Mouse (Mus musculus) cortical plate, adult 2 months (tissue): ENCODE data around the gene Gucd1. TPM values are rescaled to one million over a fixed set of nuclear protein-coding genes. Genes with fewer than 3 reads are reported as not detected.

ENCODE experiments used
- H3K27ac ChIP-seq: fragments of 200-500 bp; 2 replicates; pipeline ENCODE4 v1.5.1; 2012; ENCODE audit warnings: low read length, control low read depth, inconsistent platforms; ENCODE audit not compliant: insufficient read depth
- H3K4me1 ChIP-seq: fragments of 200-500 bp; 2 replicates; pipeline ENCODE4 v1.6.1; 2011; ENCODE audit warnings: low read length; ENCODE audit not compliant: control insufficient read depth, insufficient read depth
- H3K4me3 ChIP-seq: fragments of 200-500 bp; 2 replicates; pipeline ENCODE4 v1.5.1; 2011; ENCODE audit warnings: mild to moderate bottlenecking, low read length, control low read depth; ENCODE audit not compliant: insufficient read depth
- CTCF ChIP-seq: fragments of 200-500 bp; IDR thresholded peaks from 2 replicates; pipeline ENCODE4 v1.5.1; 2011; ENCODE audit warnings: mild to moderate bottlenecking, control low read depth, low read length; ENCODE audit not compliant: insufficient read depth; ENCODE audit errors: extremely low read depth
- POLR2A ChIP-seq: fragments of 200-500 bp; IDR thresholded peaks from 2 replicates; pipeline ENCODE4 v1.6.1; 2011; ENCODE audit warnings: mild to moderate bottlenecking, low read length, control low read depth; ENCODE audit not compliant: insufficient read depth; ENCODE audit errors: extremely low read depth
- polyA plus RNA-seq: library from polyadenylated mRNA; depleted of rRNA; stranded (reverse); fragments of >200 nt; gene quantifications from 2 replicates; pipeline ENCODE4 v1.2.3, GENCODE M21; 2012; rRNA removed

The Gucd1 gene
- polyA plus RNA-seq, 1 experiment, result 16.0 TPM

GRCm38 (mm10) chr10:75307130-75307529, 210.6 kb downstream of the Gucd1 start:
- no peak overlapping the region for H3K27ac ChIP-seq
- peaks cover 2% of the 10 kb centered on the region; the same call in 1 of the 2 replicates for H3K4me1 ChIP-seq
- H3K4me3 ChIP-seq, result no peak overlapping the region
- TF ChIP-seq POLR2A, result no peak
- no peak for TF ChIP-seq CTCF

GRCm38 (mm10) chr10:75304413-75304812, 213.4 kb downstream of the Gucd1 start:
- TF ChIP-seq POLR2A, result no peak
- no peak for TF ChIP-seq CTCF
- Histone ChIP-seq H3K4me1 (peaks cover 2% of the 10 kb centered on the region; the same call in 1 of the 2 replicates), H3K4me3 (no peak overlapping the region), H3K27ac (no peak overlapping the region)

DNA sequence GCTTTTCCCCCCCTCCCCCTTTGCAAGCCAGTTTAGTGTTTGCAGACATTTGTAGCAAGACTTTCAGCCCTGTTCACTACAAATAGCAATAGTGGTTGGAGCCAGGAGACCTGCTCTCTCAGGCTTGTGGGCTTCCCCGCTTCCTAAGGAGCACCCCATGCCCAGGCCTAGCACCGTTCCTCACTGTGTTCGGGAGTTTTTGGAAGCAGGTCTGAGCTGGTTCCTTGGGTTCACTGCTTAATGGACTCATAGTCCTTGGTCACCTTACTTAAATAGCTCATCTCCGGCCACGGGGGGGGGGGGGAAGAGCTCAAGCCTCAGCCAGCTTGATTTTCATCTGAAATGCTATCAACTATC, 213.7 kb downstream of the Gucd1 start:
- no peak for TF ChIP-seq CTCF
- TF ChIP-seq POLR2A, result no peak
- H3K4me3 ChIP-seq, result no peak overlapping the region
- peaks cover 2% of the 10 kb centered on the region; the same call in 1 of the 2 replicates for H3K4me1 ChIP-seq
- H3K27ac ChIP-seq, result no peak overlapping the region

GRCm38 (mm10) chr10:75303324-75304048, 214.3 kb downstream of the Gucd1 start:
- Histone ChIP-seq H3K27ac (no peak overlapping the region), H3K4me1 (peaks cover 2% of the 10 kb centered on the region; the same call in 1 of the 2 replicates), H3K4me3 (no peak overlapping the region)
- TF ChIP-seq CTCF, result no peak
- no peak for TF ChIP-seq POLR2A

DNA sequence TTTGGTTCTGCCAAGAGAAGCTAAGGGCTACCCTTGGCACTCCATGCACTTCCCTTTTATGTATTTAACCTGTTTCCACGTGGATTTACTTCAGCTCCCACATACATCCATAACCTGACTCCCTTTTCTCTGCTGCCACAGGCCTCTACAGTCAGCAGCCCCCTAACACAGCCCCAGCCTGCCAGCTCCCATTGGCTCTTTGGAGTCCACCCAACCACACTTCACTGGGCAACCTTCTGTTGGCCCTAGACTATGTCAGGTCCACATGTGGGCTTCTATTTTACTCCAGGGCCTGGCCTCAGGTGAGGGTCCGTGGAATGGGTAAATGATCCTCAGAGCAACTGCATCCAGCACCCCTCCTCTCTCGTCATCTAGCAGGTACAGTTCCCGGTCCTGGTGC, 215.2 kb downstream of the Gucd1 start:
- H3K27ac ChIP-seq, result no peak overlapping the region
- H3K4me1 ChIP-seq, result peaks cover 2% of the 10 kb centered on the region; the same call in 1 of the 2 replicates
- H3K4me3 ChIP-seq, result no peak overlapping the region
- TF ChIP-seq POLR2A (no peak), CTCF (no peak)

GRCm38 (mm10) chr10:75301937-75302336, 215.8 kb downstream of the Gucd1 start:
- no peak for TF ChIP-seq POLR2A
- no peak for TF ChIP-seq CTCF
- no peak overlapping the region for H3K27ac ChIP-seq
- H3K4me1 ChIP-seq, result peaks cover 2% of the 10 kb centered on the region; the same call in 1 of the 2 replicates
- no peak overlapping the region for H3K4me3 ChIP-seq

- H3K27ac ChIP-seq, result no peak overlapping the region
- peaks cover 2% of the 10 kb centered on the region; the same call in 1 of the 2 replicates for H3K4me1 ChIP-seq
- H3K4me3 ChIP-seq, result no peak overlapping the region
- TF ChIP-seq CTCF (no peak), POLR2A (no peak)
These were observed 216.5 kb downstream of the Gucd1 start for GRCm38 (mm10) chr10:75301195-75301806.

Other genes with a start within 250 kb of the Gucd1 start
- 2.8 and 37.2 TPM in 2 replicates for gene Adora2a, start 201.1 kb downstream of the Gucd1 start, polyA plus RNA-seq
- gene Upb1, start 116.9 kb downstream of the Gucd1 start, polyA plus RNA-seq, result 0.31 TPM in 1 of 2 replicates, not detected in the other
- gene Snrpd3, start 421 bp downstream of the Gucd1 start, polyA plus RNA-seq, result 43.7 and 44.6 TPM in 2 replicates
- 8.9 and 9.9 TPM in 2 replicates for gene Lrrc75b, start 42.4 kb upstream of the Gucd1 start, polyA plus RNA-seq
- gene Ggt1, start 43.6 kb upstream of the Gucd1 start, polyA plus RNA-seq, result 3.8 and 4.7 TPM in 2 replicates
- 4.9 and 5.8 TPM in 2 replicates for gene Ggt5, start 71.4 kb upstream of the Gucd1 start, polyA plus RNA-seq
- 8.9 and 10.9 TPM in 2 replicates for gene Susd2, start 126.0 kb upstream of the Gucd1 start, polyA plus RNA-seq
- 55.0 and 57.8 TPM in 2 replicates for gene Cabin1, start 246.4 kb upstream of the Gucd1 start, polyA plus RNA-seq